Mouse (Mus musculus): ENCODE measurements around the gene Arhgap23.

Gene Arhgap23

DNA sequence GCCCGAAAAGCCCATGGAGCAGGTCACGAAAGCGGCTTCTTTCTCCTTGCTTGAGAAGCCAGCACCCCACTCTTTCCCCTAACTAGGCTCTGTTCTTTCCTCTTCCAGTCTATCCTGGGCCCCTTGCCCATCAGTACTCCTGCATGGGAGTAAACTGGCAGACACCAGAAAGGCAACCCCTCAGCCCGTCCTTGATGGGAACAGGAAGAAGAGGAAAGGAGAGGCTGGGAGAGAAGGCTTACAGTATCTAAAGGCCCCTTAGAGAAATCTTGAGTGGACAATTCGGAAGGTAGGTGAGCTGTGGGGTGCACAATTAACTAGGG, 119.9 kb downstream of the Arhgap23 start:
- no peak for DNase-seq

DNA sequence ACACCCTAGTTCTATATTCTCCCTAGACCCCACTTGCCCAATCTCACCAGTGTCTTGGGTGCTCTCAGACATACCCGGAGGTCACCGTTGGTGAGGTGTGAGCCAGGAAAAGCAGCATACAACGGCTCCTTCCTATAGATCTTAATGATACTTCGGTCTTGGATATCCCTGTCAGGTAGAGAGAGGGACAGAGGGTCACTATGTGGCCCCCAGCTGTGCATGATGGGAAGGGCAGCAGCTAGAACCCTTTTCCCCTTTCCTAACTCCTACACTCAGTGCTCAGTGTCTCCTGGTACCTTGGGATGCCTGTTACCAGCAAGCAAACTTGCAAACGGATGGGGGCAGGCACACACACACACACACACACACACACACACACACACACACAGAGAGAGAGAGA, 120.3 kb downstream of the Arhgap23 start:
- no peak for DNase-seq

DNA sequence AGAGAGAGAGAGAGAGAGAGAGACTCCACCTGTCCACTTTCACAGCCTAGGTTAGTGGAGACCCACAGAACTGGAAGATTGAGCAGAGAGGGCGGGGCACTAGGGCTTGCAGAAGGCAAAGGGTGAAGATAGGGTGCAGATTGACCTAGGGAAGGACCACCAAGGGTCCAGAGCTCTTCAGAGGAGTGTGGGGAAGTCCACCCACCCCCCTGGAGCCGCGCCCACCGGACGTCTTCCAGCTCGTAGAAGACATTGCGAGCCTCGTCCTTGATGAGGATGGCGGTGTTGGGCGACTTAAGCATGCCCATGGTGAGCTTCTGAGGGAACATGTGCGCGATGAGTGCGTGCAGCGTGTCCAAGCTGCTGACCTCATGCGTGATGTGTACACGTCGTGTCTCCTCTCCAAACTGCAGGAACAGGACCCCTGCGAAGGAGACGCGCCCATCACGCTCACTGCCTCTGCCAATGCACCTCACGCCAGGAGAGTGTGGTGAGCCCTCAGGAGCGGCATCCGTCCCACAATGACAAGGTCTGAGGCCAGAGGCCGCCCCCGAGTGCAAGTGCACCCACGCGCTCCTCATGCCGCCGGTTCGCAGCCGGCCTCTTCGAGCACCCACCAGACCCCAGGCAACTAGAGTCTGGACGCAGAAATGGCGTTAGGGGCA, 120.9 kb downstream of the Arhgap23 start:
- no peak for DNase-seq

DNA sequence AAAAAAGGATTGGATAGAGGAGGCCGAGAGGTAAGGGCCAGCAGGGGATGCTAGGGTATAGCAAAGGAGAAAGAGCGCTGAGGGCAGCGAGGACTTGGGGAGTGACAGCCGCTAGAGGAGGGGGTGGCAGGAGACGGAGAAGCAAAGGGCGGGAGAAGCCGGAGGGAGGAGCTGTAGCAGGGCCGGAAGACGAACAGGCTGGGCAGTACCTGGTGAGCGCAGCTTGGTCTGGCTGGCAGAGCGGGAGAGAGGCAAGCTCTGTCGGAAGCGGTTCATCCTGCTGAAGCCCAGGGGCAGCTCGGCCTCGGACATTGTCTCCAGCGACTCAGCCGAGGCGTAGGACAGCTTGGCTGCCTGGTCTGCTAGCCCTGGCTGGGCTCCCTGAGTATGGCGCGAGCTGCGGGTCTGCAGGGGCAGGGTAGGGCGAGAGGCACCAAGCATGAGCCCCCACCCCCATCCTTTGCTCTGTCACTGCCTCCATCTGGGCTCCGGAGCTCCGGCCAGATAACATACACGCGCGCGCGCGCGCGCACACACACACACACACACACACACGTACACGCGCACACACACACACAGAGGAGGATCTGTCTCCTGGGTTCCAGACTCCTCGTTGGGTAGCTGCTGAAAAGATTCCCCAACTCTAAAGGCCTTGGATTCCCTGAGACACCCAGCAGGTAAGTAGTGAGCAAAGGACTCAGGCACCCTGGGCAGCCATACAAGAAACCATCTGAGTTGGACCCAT, 121.7 kb downstream of the Arhgap23 start:
- DNase-seq, result no peak

GRCm38 (mm10) chr11:97537580-97538089, 122.3 kb downstream of the Arhgap23 start:
- DNase-seq, result no peak

- no peak for DNase-seq
Measured at GRCm38 (mm10) chr11:97539622-97540021, 124.3 kb downstream of the Arhgap23 start.

DNA sequence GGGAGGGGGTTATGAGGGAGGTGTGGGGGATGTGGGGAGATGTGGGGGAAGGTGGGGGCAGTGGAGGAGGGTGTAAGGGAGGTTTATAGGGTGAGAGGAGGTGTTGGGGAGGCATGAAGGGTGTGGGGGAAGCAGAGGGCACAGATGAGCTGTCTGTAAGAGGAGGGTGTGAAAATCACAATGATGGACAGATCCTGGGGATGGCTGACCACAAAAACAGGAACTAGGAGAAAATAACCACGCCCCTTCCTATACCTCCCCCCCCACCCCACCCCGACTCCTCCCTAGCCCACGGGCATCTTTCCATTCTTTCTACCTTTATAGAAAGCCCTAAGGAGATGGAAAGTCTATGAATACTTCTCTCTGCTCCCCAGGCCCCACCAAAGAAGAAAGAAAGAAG, 124.8 kb downstream of the Arhgap23 start:
- DNase-seq, result no peak

DNA sequence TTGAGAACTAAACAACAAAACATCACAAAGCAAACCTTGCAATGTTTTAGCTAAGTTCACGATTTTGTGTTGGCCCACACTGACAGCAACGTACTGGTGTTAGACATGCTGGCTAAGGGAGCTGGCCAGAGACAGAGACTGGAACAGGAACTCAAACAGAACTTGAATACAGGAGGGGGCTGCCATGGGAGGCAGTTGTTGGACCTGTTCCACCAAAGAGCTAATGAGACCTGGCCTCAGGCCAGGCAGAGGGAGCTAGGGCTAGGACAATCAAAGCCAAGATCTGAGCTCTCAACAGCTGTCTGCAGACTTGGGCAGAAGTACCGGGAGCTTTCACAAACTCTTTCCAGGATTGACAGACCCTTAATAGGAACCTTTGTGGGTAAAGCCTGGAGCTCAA, 125.3 kb downstream of the Arhgap23 start:
- no peak for DNase-seq

DNA sequence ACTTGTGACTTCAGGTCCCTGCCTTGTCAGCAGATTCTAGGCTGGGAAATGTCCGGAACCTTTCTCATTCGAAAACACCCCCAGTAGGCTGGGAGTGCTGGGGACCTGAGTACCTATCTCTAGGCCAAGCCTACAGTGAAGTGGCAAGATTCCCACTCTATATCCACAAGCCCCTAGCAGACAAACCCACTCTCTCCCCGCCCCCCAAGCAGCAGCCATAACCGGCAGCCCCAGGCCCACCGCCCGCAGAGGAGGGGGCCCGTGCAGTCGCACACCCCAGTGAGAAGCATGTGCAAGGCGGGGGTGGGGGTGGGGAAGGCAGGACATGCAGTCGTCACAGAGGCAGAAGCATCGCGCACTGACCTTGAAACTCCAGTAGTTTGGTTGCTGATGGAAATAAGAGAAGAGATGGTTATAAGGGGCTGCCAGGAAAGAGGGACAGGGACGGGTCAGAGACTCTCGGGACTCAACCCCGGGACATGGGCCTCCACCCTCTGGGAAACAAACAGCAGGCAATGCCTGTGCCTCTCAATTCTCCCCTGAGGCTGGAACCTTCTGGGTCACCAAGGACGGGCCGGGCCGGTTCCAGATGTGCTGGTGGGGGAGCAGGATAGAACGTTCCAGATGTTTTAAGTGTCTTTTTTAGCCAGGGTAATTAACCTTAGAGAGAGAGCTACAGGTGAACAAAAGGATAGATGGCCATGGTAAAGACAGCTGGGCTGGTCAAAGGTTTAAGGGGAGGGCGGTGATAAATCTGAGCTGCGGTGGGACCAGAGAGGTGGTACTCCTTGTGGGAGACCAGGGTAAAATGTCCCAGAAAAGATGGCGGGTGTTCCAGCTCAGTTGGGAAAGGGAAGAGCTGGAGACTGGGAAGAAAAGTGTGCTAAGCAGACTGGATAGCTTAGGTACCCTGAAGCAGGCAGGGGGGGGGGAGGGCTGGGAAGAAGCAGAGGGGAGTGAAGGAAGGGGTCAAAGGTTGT, 127.1 kb downstream of the Arhgap23 start:
- no peak for DNase-seq

GRCm38 (mm10) chr11:97543181-97543733, 127.9 kb downstream of the Arhgap23 start:
- no peak for DNase-seq

DNA sequence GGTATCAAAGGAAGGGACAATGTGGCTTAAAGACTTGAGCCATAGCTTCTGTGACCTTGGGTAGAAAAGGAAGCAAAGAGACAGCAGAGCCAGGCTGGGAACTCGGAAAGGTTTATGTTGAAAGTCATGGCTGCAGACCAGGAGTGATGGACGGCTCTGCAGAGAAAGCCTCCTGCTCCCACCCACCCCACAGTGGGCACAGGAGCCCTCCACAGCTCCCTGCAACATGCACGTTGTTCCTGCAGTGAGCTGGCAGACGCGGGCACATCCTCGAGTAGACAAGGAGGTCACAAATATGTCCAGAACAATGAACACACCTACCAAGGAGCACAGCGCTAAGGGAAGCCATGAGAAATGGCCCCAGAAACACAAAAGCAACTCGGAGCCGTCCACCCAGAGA, 128.6 kb downstream of the Arhgap23 start:
- no peak for DNase-seq

DNA sequence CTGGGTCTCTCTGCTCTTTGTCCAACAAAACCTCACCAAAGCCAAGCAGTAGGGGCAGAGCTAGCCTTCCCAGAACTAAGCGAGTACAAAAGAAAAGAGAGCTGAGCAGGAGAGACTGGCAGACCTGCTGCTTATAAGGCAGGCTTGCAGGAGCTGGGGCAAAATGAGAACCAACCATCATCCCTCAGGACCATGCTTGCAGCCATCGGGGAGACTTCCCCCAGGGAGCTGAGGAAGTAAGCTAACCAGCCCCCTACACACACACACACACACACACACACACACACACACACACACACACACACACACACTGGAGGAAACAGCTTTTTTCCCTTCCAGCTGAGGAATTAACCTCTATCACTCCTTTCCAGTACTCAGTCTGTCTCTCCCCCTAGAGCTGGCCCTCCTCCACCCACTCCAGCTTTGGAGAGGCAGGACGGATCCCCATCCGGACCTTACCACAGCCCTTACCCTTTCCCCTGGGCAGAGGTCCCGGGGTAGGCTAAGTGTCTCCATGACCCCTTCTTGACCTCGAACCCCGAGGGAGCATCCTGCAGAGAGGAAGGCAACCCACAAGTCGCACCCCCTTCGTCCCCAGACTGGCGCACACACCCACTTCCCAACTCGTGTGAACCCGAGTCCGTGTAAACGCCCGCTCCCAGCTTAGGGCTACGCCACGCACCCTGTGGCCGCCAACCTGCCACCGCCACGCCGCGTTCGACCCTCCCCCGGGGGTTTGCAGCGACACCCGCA, 130.7 kb downstream of the Arhgap23 start:
- no peak for DNase-seq

GRCm38 (mm10) chr11:97546804-97547411, 131.6 kb downstream of the Arhgap23 start:
- no peak for DNase-seq

DNA sequence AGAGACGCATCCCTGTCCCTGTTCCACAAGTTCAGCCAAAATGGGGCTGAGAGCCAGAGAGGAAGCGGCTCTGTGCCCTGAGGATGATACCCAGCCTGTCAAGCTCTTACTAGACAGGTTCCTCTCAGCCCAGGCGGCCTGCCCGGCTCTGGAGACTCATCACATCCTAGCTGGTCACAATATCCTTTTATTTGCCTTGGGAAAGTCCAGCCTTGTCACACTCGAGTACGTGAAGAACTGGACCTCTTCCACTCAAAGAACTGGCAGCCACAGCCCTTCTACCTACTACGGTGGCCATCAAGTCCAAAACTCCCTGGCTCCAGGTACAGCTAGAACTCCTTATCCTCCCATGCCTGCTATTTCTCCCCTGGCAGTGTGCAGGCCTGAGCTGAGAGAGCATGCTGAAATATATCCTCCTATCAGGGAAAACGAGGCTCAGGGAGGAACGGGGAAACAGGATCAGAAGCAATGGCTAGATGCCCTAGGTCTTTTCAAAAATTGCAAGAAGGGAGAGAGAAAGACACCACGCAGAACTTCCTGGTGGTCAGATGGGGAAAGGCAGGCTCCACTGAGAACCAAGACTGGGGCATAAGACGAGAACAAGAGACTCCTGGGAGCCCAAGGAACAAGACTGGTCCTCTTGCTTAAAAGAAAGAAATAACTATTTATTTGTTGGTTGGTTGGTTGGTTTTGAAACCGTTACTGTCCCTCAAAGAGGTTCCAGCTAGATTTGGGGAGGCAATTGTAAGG, 132.8 kb downstream of the Arhgap23 start:
- no peak for DNase-seq

DNA sequence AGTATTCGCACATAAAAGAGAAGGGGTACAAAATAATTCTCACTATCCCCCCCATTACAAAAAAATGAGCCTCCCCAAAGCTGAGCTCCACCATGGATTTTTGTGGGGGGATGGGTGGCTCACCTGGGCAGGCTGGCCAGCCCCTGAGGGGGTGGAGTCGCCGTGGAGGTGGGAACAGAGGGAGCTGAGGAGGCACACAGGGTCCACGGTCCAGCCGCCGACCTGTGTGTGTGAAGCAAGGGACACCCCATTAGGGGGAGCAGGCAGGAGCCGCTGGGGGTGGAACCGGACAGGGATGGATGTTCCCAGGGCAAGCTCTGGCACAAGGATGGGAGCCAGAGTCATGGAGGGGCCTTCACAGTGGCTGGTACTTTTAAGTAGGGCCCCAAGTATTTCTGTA, 133.4 kb downstream of the Arhgap23 start:
- no peak for DNase-seq

Measured in thymus, adult 18-20 months (tissue).